Mouse (Mus musculus): ENCODE data around the gene Gm49342. TPM values are rescaled to one million over a fixed set of nuclear protein-coding genes. Genes with fewer than 3 reads are reported as not detected.
A peak's percentile ranks its signal among the peaks of the same experiment; 100 is the strongest.
"Not testable (repeated sequence)": the region's sequence is repeated elsewhere in the genome, so short reads cannot be mapped to it uniquely, and the experiment has no call there.

Gm49342 gene
- polyA plus RNA-seq, 1 experiment from 2014 or later, result not detected

- Histone ChIP-seq H3K9ac (replicated peaks; ENCODE audit: low read depth, low read length) (peak overlapping the region; percentile 38), H3K27ac (ENCODE audit: low read length) (peak overlapping the region; percentile 84), H3K4me2 (replicated peaks; ENCODE audit: low read depth, low read length) (peak overlapping the region; percentile 60), H3K4me3 (ENCODE audit: low read depth, low read length) (peak overlapping the region; percentile 41)
- WGBS, result 8% methylated on average over 6 of the region's 6 CpGs
- not testable (repeated sequence) for H3K4me1 ChIP-seq (ENCODE audit: control insufficient read depth, insufficient read depth, low read length); H3K9me3 ChIP-seq (ENCODE audit: control insufficient read depth, low read depth, low read length); H3K27me3 ChIP-seq (ENCODE audit: control insufficient read depth, insufficient read depth, low read length); H3K36me3 ChIP-seq (ENCODE audit: control insufficient read depth, insufficient read depth, low read length); ATAC-seq (ENCODE audit: insufficient number of reproducible peaks, insufficient read depth, low FRiP score, low read depth)
Measured at GRCm38 (mm10) chr14:50945081-50945480, 764 bp downstream of the Gm49342 start.

- Histone ChIP-seq H3K4me3 (ENCODE audit: low read depth, low read length) (peak overlapping the region; percentile 41), H3K4me2 (replicated peaks; ENCODE audit: low read depth, low read length) (peak overlapping the region; percentile 60)
- not testable (repeated sequence) for H3K27ac ChIP-seq (ENCODE audit: low read length); ATAC-seq (ENCODE audit: insufficient number of reproducible peaks, insufficient read depth, low FRiP score, low read depth); H3K36me3 ChIP-seq (ENCODE audit: control insufficient read depth, insufficient read depth, low read length); H3K27me3 ChIP-seq (ENCODE audit: control insufficient read depth, insufficient read depth, low read length); H3K9ac ChIP-seq (replicated peaks; ENCODE audit: low read depth, low read length); H3K4me1 ChIP-seq (ENCODE audit: control insufficient read depth, insufficient read depth, low read length); H3K9me3 ChIP-seq (ENCODE audit: control insufficient read depth, low read depth, low read length)
- WGBS, result 27% methylated on average over 3 of the region's 3 CpGs
Measured at GRCm38 (mm10) chr14:50945526-50945925, 1.2 kb downstream of the Gm49342 start.

GRCm38 (mm10) chr14:50955487-50955886 lies 11.2 kb downstream of the Gm49342 start:
- WGBS, result 92% methylated on average over 10 of the region's 10 CpGs
- no peak overlapping the region for H3K4me2 ChIP-seq (replicated peaks; ENCODE audit: low read depth, low read length)
- H3K36me3 ChIP-seq (ENCODE audit: control insufficient read depth, insufficient read depth, low read length), result peaks cover 4% of the 10 kb centered on the region
- no peak overlapping the region for H3K9ac ChIP-seq (replicated peaks; ENCODE audit: low read depth, low read length)
- ATAC-seq (ENCODE audit: insufficient number of reproducible peaks, insufficient read depth, low FRiP score, low read depth), result no peak
- no peak overlapping the region for H3K27ac ChIP-seq (ENCODE audit: low read length)
- H3K4me3 ChIP-seq (ENCODE audit: low read depth, low read length), result no peak overlapping the region
- no peaks in the 10 kb centered on the region for H3K9me3 ChIP-seq (ENCODE audit: control insufficient read depth, low read depth, low read length)
- no peaks in the 10 kb centered on the region for H3K27me3 ChIP-seq (ENCODE audit: control insufficient read depth, insufficient read depth, low read length)
- no peaks in the 10 kb centered on the region for H3K4me1 ChIP-seq (ENCODE audit: control insufficient read depth, insufficient read depth, low read length)

- WGBS, result 7% methylated on average over 19 of the region's 19 CpGs
- not testable (repeated sequence) for H3K4me3 ChIP-seq (ENCODE audit: low read depth, low read length); H3K27ac ChIP-seq (ENCODE audit: low read length); H3K9ac ChIP-seq (replicated peaks; ENCODE audit: low read depth, low read length); H3K27me3 ChIP-seq (ENCODE audit: control insufficient read depth, insufficient read depth, low read length); H3K36me3 ChIP-seq (ENCODE audit: control insufficient read depth, insufficient read depth, low read length); H3K9me3 ChIP-seq (ENCODE audit: control insufficient read depth, low read depth, low read length); H3K4me1 ChIP-seq (ENCODE audit: control insufficient read depth, insufficient read depth, low read length)
- 0 out of 2 replicates have a peak within 1 kb of the TSS, but pooled peaks have one; percentile 12 for H3K4me2 ChIP-seq (replicated peaks; ENCODE audit: low read depth, low read length)
- ATAC-seq (ENCODE audit: insufficient number of reproducible peaks, insufficient read depth, low FRiP score, low read depth), result peak; percentile 80
Measured at GRCm38 (mm10) chr14:50955942-50956508, 11.7 kb downstream of the Gm49342 start, which contains the start of gene Pnp2. Gene Pnp2, plus strand, starts transcription at chr14:50955992.

GRCm38 (mm10) chr14:50956724-50957123 lies 12.4 kb downstream of the Gm49342 start:
- H3K9me3 ChIP-seq (ENCODE audit: control insufficient read depth, low read depth, low read length); H3K4me2 ChIP-seq (replicated peaks; ENCODE audit: low read depth, low read length); H3K27ac ChIP-seq (ENCODE audit: low read length); H3K4me3 ChIP-seq (ENCODE audit: low read depth, low read length); ATAC-seq (ENCODE audit: insufficient number of reproducible peaks, insufficient read depth, low FRiP score, low read depth); H3K4me1 ChIP-seq (ENCODE audit: control insufficient read depth, insufficient read depth, low read length); H3K9ac ChIP-seq (replicated peaks; ENCODE audit: low read depth, low read length); H3K36me3 ChIP-seq (ENCODE audit: control insufficient read depth, insufficient read depth, low read length); H3K27me3 ChIP-seq (ENCODE audit: control insufficient read depth, insufficient read depth, low read length): not testable (repeated sequence)
- 85% methylated on average over 6 of the region's 6 CpGs for WGBS

GRCm38 (mm10) chr14:50957146-50957545 lies 12.8 kb downstream of the Gm49342 start:
- H3K9me3 ChIP-seq (ENCODE audit: control insufficient read depth, low read depth, low read length); H3K4me3 ChIP-seq (ENCODE audit: low read depth, low read length); ATAC-seq (ENCODE audit: insufficient number of reproducible peaks, insufficient read depth, low FRiP score, low read depth); H3K27ac ChIP-seq (ENCODE audit: low read length); H3K4me2 ChIP-seq (replicated peaks; ENCODE audit: low read depth, low read length); H3K36me3 ChIP-seq (ENCODE audit: control insufficient read depth, insufficient read depth, low read length); H3K9ac ChIP-seq (replicated peaks; ENCODE audit: low read depth, low read length); H3K27me3 ChIP-seq (ENCODE audit: control insufficient read depth, insufficient read depth, low read length); H3K4me1 ChIP-seq (ENCODE audit: control insufficient read depth, insufficient read depth, low read length): not testable (repeated sequence)
- WGBS, result 76% methylated on average over 3 of the region's 3 CpGs

GRCm38 (mm10) chr14:50958289-50958995 lies 14.1 kb downstream of the Gm49342 start:
- H3K27me3 ChIP-seq (ENCODE audit: control insufficient read depth, insufficient read depth, low read length); H3K9me3 ChIP-seq (ENCODE audit: control insufficient read depth, low read depth, low read length); H3K27ac ChIP-seq (ENCODE audit: low read length); H3K4me1 ChIP-seq (ENCODE audit: control insufficient read depth, insufficient read depth, low read length); H3K9ac ChIP-seq (replicated peaks; ENCODE audit: low read depth, low read length); ATAC-seq (ENCODE audit: insufficient number of reproducible peaks, insufficient read depth, low FRiP score, low read depth); H3K4me2 ChIP-seq (replicated peaks; ENCODE audit: low read depth, low read length); H3K4me3 ChIP-seq (ENCODE audit: low read depth, low read length); H3K36me3 ChIP-seq (ENCODE audit: control insufficient read depth, insufficient read depth, low read length): not testable (repeated sequence)
- WGBS, result 89% methylated on average over 5 of the region's 5 CpGs

- 87% methylated on average over 5 of the region's 5 CpGs for WGBS
- no peak for ATAC-seq (ENCODE audit: insufficient number of reproducible peaks, insufficient read depth, low FRiP score, low read depth)
- no peak overlapping the region for H3K9ac ChIP-seq (replicated peaks; ENCODE audit: low read depth, low read length)
- H3K27me3 ChIP-seq (ENCODE audit: control insufficient read depth, insufficient read depth, low read length), result no peaks in the 10 kb centered on the region
- no peak overlapping the region for H3K27ac ChIP-seq (ENCODE audit: low read length)
- H3K4me3 ChIP-seq (ENCODE audit: low read depth, low read length), result no peak overlapping the region
- H3K4me1 ChIP-seq (ENCODE audit: control insufficient read depth, insufficient read depth, low read length), result no peaks in the 10 kb centered on the region
- no peak overlapping the region for H3K4me2 ChIP-seq (replicated peaks; ENCODE audit: low read depth, low read length)
- no peaks in the 10 kb centered on the region for H3K9me3 ChIP-seq (ENCODE audit: control insufficient read depth, low read depth, low read length)
- no peaks in the 10 kb centered on the region for H3K36me3 ChIP-seq (ENCODE audit: control insufficient read depth, insufficient read depth, low read length)
Measured at GRCm38 (mm10) chr14:50968216-50968980, 24.1 kb downstream of the Gm49342 start.

Measured in stomach, embryonic 14.5 days (tissue).